ENCODE assay signal across 21 mouse cellular contexts in genomic region chr10:29497205-29497822, GRCm38 (mm10). TPM values are rescaled to one million over a fixed set of nuclear protein-coding genes. Genes with fewer than 3 reads are reported as not detected.
A peak's percentile ranks its signal among the peaks of the same experiment; 100 is the strongest.
DNase-seq lines count a peak whose midpoint lies in the region; ATAC-seq and TF ChIP-seq lines count a peak whose summit lies in the region.
"Had no signal": no experiment of that assay in that cellular context is flagged by ENCODE, and none has a peak within 500 bp of the region (broad histone marks: within the 10 kb centered on the region; RNA-seq: fewer than 3 reads in every experiment).

No protein-coding gene starts in this region.

- H3K4me2 ChIP-seq in intestine, embryonic 15.5 days (replicated peaks): no peak overlapping the region
- no peak overlapping the region for H3K4me2 ChIP-seq in intestine, postnatal 0 days (replicated peaks; ENCODE audit: low read depth)
- no peak overlapping the region for H3K4me2 ChIP-seq in intestine, embryonic 16.5 days (ENCODE audit: low read depth, low read length)

- DNase-seq in frontal cortex, postnatal 10 days (ENCODE audit: low spot score in 2 of 2): no peak
- no peak for DNase-seq in lung, postnatal 10 days
- DNase-seq: adrenal gland, adult 2 months; adrenal gland, adult 8-10 months; adrenal gland, postnatal 10 days; adrenal gland, postnatal 14 days; adrenal gland, postnatal 25 days; adrenal gland, postnatal 36 days; B cell, adult 2 months; cerebellum, adult 11 months; cerebellum, adult 11-12 months; cerebellum, adult 18-20 months had no signal

- ATAC-seq in frontal cortex, adult (ENCODE audit: low TSS enrichment): peak; percentile 27; the same call in 1 of the 2 replicates
- peak; percentile 73 for ATAC-seq in intestine, embryonic 15.5 days
- no peak for ATAC-seq in intestine, postnatal 0 days
- peak; percentile 67 for ATAC-seq in intestine, embryonic 16.5 days
- ATAC-seq: activated CD4-positive, CD25-positive, alpha-beta regulatory T cell, adult 4 months; CD4-positive, CD25-positive, alpha-beta regulatory T cell, adult 4 months; Patski had no signal

- H3K9me3 ChIP-seq in intestine, embryonic 15.5 days: no peaks in the 10 kb centered on the region
- no peaks in the 10 kb centered on the region for H3K9me3 ChIP-seq in intestine, postnatal 0 days (ENCODE audit: control insufficient read depth)
- no peaks in the 10 kb centered on the region for H3K9me3 ChIP-seq in intestine, embryonic 16.5 days (ENCODE audit: control insufficient read depth, low read length)
- H3K9me3 ChIP-seq: G1E had no signal

- no peak overlapping the region for H3K9ac ChIP-seq in intestine, embryonic 15.5 days
- H3K9ac ChIP-seq in intestine, postnatal 0 days (ENCODE audit: low read depth, low read length): no peak overlapping the region
- H3K9ac ChIP-seq in intestine, embryonic 16.5 days (ENCODE audit: low read depth, low read length): no peak overlapping the region

- 67% methylated on average over 3 of the region's 3 CpGs for WGBS in intestine, embryonic 15.5 days
- WGBS in intestine, postnatal 0 days: 56% methylated on average over 3 of the region's 3 CpGs
- 56% methylated on average over 3 of the region's 3 CpGs for WGBS in intestine, embryonic 16.5 days

- H3K27ac ChIP-seq in intestine, embryonic 15.5 days: no peak overlapping the region
- H3K27ac ChIP-seq in intestine, postnatal 0 days (ENCODE audit: low read depth, low read length): no peak overlapping the region
- no peak overlapping the region for H3K27ac ChIP-seq in intestine, embryonic 16.5 days (ENCODE audit: low read length)

- H3K36me3 ChIP-seq in intestine, embryonic 15.5 days: no peaks in the 10 kb centered on the region
- no peaks in the 10 kb centered on the region for H3K36me3 ChIP-seq in intestine, postnatal 0 days (ENCODE audit: control insufficient read depth, insufficient read depth)
- H3K36me3 ChIP-seq in intestine, embryonic 16.5 days (ENCODE audit: control insufficient read depth, insufficient read depth, low read length): no peaks in the 10 kb centered on the region
- H3K36me3 ChIP-seq: G1E had no signal

- no peaks in the 10 kb centered on the region for H3K27me3 ChIP-seq in intestine, embryonic 15.5 days (replicated peaks)
- no peaks in the 10 kb centered on the region for H3K27me3 ChIP-seq in intestine, postnatal 0 days (replicated peaks; ENCODE audit: control insufficient read depth, insufficient read depth, low read length)
- H3K27me3 ChIP-seq in intestine, embryonic 16.5 days (replicated peaks; ENCODE audit: control insufficient read depth, insufficient read depth, low read length): no peaks in the 10 kb centered on the region
- H3K27me3 ChIP-seq: CH12.LX had no signal

- TF ChIP-seq CTCF in intestine, postnatal 0 days (IDR thresholded peaks at IDR 0.05; ENCODE audit: low read depth): no peak

- no peaks in the 10 kb centered on the region for H3K4me1 ChIP-seq in intestine, embryonic 15.5 days (replicated peaks)
- no peaks in the 10 kb centered on the region for H3K4me1 ChIP-seq in intestine, postnatal 0 days (replicated peaks; ENCODE audit: control insufficient read depth, insufficient read depth, low read length)
- H3K4me1 ChIP-seq in intestine, embryonic 16.5 days (ENCODE audit: control insufficient read depth, insufficient read depth, low read length): no peaks in the 10 kb centered on the region

- H3K4me3 ChIP-seq in intestine, embryonic 15.5 days (replicated peaks): no peak overlapping the region
- no peak overlapping the region for H3K4me3 ChIP-seq in intestine, postnatal 0 days (ENCODE audit: low read depth, low read length)
- no peak overlapping the region for H3K4me3 ChIP-seq in intestine, embryonic 16.5 days (ENCODE audit: low read length)

RNA-seq across cellular contexts. Expression of gene Rspo3, which starts 38.4 kb away (rescaled TPM):
- 13.6 TPM in 2 replicates for polyA plus RNA-seq in intestine, embryonic 15.5 days (2015; fragmentation: Nextera tagmentation; extraction: Ambion mirVana)
- 4.7 and 6.2 TPM in 2 replicates for polyA plus RNA-seq in intestine, postnatal 0 days (2015; fragmentation: Nextera tagmentation; extraction: Ambion mirVana)
- 9.1 and 9.3 TPM in 2 replicates for polyA plus RNA-seq in intestine, embryonic 16.5 days (2015; fragmentation: Nextera tagmentation; extraction: Ambion mirVana)
- polyA plus RNA-seq: CD4-positive, CD25-positive, alpha-beta regulatory T cell, adult 4 months had no signal
